Mouse (Mus musculus) effector memory CD4-positive, alpha-beta T cell, adult 5 months (primary cell): ENCODE data around the gene Cers3. TPM values are rescaled to one million over a fixed set of nuclear protein-coding genes. Genes with fewer than 3 reads are reported as not detected.

Source experiments
- polyA plus RNA-seq: library from polyadenylated mRNA; unstranded; fragments of 100-300 nt; shearing (Covaris generic); gene quantifications from one replicate; pipeline ENCODE4 v1.2.1, GENCODE M21; 2017

Cers3 gene
- not detected for polyA plus RNA-seq

DNA sequence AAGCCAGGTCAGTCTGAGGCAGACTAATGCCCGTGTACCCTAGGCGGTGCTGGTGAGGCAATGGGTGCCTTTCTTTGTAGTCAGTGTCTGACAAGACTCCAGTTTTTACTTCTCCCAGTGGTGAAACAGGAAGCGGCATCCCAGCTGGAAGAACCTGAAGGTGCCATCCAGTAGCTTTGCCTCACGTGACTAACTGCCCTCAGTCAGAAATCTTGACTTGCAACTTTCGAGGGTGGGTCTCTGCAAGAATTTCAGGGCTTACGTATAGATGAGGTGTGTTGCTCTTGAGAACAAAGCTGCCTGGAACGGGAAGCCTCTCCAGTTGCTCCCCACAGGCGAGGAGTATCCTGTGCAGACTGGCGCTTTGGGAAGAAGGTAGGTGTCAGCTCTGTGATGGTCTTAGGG is at the start of gene Cers3:
Gene Cers3, plus strand, starts transcription at position 128 of the 405 bp plus-strand sequence.

GRCm38 (mm10) chr7:66839463-66840007 is 96.2 kb downstream of the Cers3 start, which contains the start of gene Adamts17:
Adamts17 (plus strand) TSS chr7:66839735.

Other genes with a start within 250 kb of the Cers3 start
- gene Asb7, start 53.9 kb upstream of the Cers3 start, polyA plus RNA-seq: 2.9 TPM
- gene Lins1, start 53.6 kb upstream of the Cers3 start, polyA plus RNA-seq: 10.4 TPM
- gene Adamts17, start 96.2 kb downstream of the Cers3 start, polyA plus RNA-seq: 0.55 TPM